Mouse (Mus musculus) adrenal gland, adult 2 months (tissue): ENCODE results near the gene Brca2. TPM values are rescaled to one million over a fixed set of nuclear protein-coding genes. Genes with fewer than 3 reads are reported as not detected.

Experiments
- DNase-seq: peaks from one replicate; pipeline ENCODE4 v3.0.0; 2021
- polyA plus RNA-seq: library from polyadenylated mRNA; depleted of rRNA; stranded (reverse); fragments of >200 nt; gene quantifications from 2 replicates; pipeline ENCODE4 v1.2.3, GENCODE M21; 2012
- total RNA-seq, 2 experiments: library from RNA; stranded (reverse); gene quantifications; 2 replicates each; pipeline ENCODE4 v1.2.3; 2021

Brca2 gene
- total and polyA plus RNA-seq, 3 experiments, result 2.6 to 5.7 (median 4.2) TPM

GRCm38 (mm10) chr5:150564426-150564825, 42.0 kb downstream of the Brca2 start:
- DNase-seq, result no peak

- DNase-seq, result no peak
Measured at GRCm38 (mm10) chr5:150566226-150566625, 43.8 kb downstream of the Brca2 start.

DNA sequence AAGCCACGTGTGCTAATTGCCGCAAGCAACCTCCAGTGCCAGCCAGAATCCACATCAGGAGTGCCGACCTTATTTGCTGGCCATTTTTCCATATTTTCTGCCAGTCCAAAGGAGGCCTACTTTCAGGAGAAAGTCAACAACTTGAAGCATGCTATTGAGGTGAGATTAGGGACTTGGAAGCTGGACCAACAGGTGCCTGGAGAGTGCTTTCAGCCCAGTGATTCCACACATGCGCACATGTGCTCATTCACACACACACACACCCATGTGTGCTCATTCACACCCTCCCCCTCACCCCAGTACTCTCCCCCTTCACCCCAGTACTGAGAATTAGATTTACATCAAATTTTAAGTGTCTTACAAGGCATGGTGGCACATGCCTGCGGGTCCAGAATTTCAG, 44.5 kb downstream of the Brca2 start:
- DNase-seq, result no peak

GRCm38 (mm10) chr5:150570496-150571219, 48.2 kb downstream of the Brca2 start:
- DNase-seq, result no peak

- no peak for DNase-seq
Measured at GRCm38 (mm10) chr5:150574403-150574802, 52.0 kb downstream of the Brca2 start.

- DNase-seq, result no peak
Measured at GRCm38 (mm10) chr5:150574885-150575284, 52.5 kb downstream of the Brca2 start.

DNA sequence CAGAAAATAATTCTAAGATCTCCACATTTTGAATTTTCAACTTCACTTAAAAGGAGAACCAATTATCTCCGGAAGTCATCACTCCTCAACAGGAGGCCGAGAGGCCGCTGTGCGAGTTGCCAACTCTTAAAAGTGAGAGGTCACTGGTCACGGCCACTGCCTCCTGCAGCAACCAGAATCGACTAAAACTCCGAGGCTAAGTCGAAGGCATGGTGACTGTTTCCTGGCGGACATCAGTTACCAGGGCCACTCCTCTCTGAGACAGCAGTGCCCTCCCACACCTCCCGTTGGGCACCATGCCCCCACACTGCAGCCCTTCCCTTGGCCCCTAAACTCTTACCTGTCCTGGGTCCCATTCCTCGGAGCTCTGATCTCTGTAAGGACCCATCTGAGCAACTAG, 54.4 kb downstream of the Brca2 start:
- DNase-seq, result peak; percentile 58

DNA sequence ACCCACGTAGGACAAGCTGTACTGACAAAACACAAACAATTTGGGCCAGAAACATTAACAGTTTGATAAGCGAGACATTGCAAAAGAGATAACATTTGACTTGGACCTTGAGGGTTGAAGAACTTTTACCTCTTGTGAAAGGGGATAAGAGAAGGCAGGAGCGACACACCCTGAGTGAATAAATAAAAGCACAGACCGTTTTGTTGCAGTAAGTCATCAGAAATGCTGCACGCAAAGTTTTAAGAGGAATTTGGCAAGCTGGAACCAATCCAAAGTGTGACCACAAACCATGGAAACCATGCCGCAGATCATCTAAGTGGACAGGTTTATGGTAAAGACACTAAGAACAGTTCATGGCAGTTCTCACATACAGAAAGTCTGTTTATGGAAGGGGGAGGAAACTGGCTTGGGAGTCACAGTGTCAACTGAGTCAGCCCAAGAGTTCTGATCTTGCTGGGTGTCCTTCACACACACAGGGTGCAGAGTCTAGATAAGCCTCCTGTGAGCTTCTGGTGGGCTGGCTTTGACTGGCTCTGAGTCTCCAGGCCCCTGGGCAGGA, 56.3 kb downstream of the Brca2 start:
- no peak for DNase-seq

DNA sequence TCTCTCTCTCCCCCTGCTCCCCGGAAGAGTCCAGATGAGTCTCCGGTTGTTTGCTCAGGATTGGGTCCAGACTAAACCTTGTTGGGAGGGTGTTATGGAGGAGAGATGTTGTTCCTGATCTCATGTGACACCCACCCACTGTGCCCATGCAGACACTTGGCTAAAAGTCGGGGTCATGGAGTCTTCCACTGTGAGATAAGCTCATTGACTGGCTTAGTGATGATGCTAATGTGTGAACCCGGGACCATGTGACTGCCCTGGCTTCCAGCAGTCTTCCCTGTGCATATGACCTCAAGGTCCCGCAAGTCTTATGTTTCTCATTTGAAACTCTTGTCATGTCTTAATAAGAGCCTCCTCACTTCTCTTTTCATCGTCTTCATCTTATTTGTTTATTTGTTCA, 58.8 kb downstream of the Brca2 start:
- DNase-seq, result peak; percentile 29

GRCm38 (mm10) chr5:150583181-150583580, 60.8 kb downstream of the Brca2 start:
- DNase-seq, result no peak

DNA sequence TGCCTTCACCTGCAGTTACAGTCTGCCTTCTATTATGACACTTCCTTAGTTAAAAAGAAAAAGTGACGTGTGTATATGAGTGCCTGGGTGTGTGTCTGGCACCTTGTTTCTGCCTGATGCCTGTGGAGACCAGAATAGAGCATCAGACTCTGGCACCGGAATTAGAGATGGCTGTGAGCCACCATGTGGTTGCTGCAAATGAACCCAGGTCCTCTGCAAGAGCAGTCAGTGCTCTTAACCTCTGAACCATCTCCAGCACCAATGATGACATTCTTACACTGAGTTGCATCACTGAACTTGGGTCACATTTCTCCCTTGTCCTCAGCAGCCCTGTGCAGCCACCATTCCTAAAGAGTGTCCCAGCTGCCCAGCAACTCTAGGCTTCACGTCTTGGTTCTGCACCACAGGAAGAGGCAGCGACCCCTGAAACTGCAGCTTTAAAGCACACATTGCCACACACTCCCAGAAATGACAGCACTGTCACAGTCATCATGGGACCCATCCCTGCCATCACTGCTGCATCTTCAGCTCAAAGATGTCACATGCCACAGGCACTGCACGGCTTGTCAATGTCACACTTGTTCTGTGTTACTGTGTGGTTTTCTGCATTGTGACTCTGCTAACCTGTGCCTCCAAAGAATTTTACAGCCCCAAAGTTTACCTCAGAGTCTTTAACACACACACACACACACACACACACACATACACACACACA, 61.3 kb downstream of the Brca2 start:
- DNase-seq, result peak; percentile 76

GRCm38 (mm10) chr5:150584337-150584729, 61.9 kb downstream of the Brca2 start:
- no peak for DNase-seq

DNA sequence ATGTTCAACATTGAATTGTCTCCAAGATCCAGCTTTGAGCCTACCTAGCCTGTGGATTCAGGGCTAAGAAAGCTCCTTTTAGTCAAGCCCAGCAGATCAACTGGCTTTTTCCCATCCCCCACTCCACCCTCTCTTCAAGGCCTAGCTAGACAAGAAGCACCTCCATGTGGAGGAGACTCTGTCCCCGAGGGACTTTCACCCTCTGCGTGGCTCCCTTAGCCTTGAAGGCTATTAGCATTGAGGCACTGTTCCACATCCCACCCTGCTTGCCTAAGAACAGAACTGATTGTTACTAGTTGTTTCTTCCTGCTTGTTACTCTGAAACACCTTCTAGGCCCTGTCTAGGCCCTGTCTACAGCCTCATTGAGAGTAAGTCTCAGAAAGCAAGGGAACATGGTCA, 67.5 kb downstream of the Brca2 start:
- no peak for DNase-seq

GRCm38 (mm10) chr5:150592186-150592903, 69.9 kb downstream of the Brca2 start:
- DNase-seq, result no peak

- DNase-seq, result peak; percentile 70
Measured at GRCm38 (mm10) chr5:150592904-150593755, 70.7 kb downstream of the Brca2 start.

DNA sequence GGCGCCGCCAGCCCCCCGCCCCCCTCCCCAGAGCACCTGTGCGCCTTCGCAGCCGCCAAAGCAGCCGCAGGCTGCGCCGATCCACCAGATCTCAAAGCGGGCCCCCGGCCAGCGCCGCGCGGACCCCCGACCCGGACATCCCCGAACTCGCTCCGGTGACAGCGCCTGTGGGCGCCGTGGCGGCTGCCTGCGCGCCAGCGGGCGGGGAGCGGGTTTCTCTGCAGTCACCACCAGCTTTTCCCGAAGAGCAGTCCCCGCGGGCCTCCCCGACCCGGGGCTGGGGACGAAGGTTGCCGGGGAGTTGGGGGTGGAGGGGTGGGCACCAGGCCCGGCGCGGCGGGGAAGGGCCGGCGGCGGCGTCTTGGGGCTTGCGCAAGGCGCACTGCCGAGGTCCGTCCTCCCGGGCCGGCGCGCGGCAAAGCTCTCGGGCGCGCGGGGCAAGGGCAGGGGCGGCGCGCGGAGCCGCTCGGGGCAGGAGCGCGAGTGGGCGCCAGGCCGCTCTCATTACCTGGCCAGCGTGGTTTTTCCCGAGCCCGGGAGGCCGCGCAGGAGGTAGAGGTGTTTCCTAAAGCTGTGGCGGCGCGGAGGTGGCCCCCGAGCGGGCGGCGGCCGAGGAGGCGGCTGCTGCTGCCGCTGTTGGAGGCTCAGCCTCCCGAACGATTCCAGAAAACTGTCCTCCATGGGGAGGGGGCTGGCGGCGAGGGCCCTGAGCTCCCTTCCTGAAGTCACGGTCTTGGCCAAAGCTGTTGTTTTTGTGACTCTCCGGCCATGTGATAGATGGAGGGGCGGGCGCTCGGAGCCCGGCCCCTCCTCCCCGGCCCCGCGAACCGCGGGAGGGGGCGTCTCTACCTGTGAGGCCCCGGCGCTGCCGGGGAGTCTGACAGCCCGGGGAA, 71.6 kb downstream of the Brca2 start:
- peak; percentile 84 for DNase-seq

GRCm38 (mm10) chr5:150594649-150595339, 72.4 kb downstream of the Brca2 start:
- DNase-seq, result no peak

- no peak for DNase-seq
Measured at GRCm38 (mm10) chr5:150595366-150596016, 73.1 kb downstream of the Brca2 start.

GRCm38 (mm10) chr5:150597088-150597487, 74.7 kb downstream of the Brca2 start, which contains the start of gene N4bp2l1:
Gene N4bp2l1 (minus strand): TSS chr5:150597188.
- no peak for DNase-seq
